Mouse (Mus musculus) neural tube, embryonic 14.5 days (tissue): ENCODE results near the gene Ssu2. TPM values are rescaled to one million over a fixed set of nuclear protein-coding genes. Genes with fewer than 3 reads are reported as not detected.

ENCODE experiments used
- ATAC-seq: fragments of 200-750 bp; cut with Nextera tagmentation; 2 replicates; pipeline ENCODE4 v1.8.0; 2017; ENCODE audit warnings: low read depth, mild to moderate bottlenecking, moderate TSS enrichment, moderate library complexity
- H3K27ac ChIP-seq: fragments of 300-500 bp; sonication (generic); 2 replicates; pipeline ENCODE4 v1.5.1; 2014; ENCODE audit warnings: low read depth, mild to moderate bottlenecking, control low read depth, low read length, moderate library complexity, mixed read lengths
- H3K27me3 ChIP-seq: fragments of 300-500 bp; sonication (generic); 2 replicates; pipeline ENCODE4 v1.6.1; 2014; ENCODE audit warnings: low read length; ENCODE audit not compliant: control insufficient read depth, insufficient read depth
- H3K36me3 ChIP-seq: fragments of 300-500 bp; sonication (generic); 2 replicates; pipeline ENCODE4 v1.6.1; 2014; ENCODE audit warnings: low read length, mixed read lengths; ENCODE audit not compliant: control insufficient read depth, insufficient read depth
- H3K4me1 ChIP-seq: fragments of 300-500 bp; sonication (generic); 2 replicates; pipeline ENCODE4 v1.6.1; 2014; ENCODE audit warnings: low read length; ENCODE audit not compliant: control insufficient read depth, insufficient read depth
- H3K4me2 ChIP-seq: fragments of 300-500 bp; sonication (generic); 2 replicates; pipeline ENCODE4 v1.6.1; 2014; ENCODE audit warnings: mild to moderate bottlenecking, low read depth, low read length, control low read depth
- H3K4me3 ChIP-seq: fragments of 300-500 bp; sonication (generic); 2 replicates; pipeline ENCODE4 v1.5.1; 2014; ENCODE audit warnings: low read depth, low read length, control low read depth, mixed read lengths
- H3K9ac ChIP-seq: fragments of 300-500 bp; sonication (generic); replicated peaks from 2 replicates; pipeline ENCODE4 v1.6.1; 2014; ENCODE audit warnings: low read depth, mild to moderate bottlenecking, control low read depth, low read length, mixed read lengths
- H3K9me3 ChIP-seq: fragments of 300-500 bp; sonication (generic); 2 replicates; pipeline ENCODE4 v1.6.1; 2016; ENCODE audit warnings: low read length; ENCODE audit not compliant: control insufficient read depth
- WGBS: fragments of 180-500 bp; shearing (Covaris S2); extraction: QIAGEN DNeasy Blood & Tissue Kit; methylation state at CpG from one replicate; pipeline ENCODE4 v1.1.7; 2014; 5-methylcytosine and 5-hydroxymethylcytosine counted together
- polyA plus RNA-seq: library from polyadenylated mRNA; unstranded; fragments of >200 nt; fragmentation: Nextera tagmentation; extraction: Ambion mirVana; gene quantifications from 2 replicates; pipeline ENCODE4 v1.2.1, GENCODE M21; 2014

The Ssu2 gene
- polyA plus RNA-seq = 0.23 TPM in 1 of 2 replicates, not detected in the other

DNA sequence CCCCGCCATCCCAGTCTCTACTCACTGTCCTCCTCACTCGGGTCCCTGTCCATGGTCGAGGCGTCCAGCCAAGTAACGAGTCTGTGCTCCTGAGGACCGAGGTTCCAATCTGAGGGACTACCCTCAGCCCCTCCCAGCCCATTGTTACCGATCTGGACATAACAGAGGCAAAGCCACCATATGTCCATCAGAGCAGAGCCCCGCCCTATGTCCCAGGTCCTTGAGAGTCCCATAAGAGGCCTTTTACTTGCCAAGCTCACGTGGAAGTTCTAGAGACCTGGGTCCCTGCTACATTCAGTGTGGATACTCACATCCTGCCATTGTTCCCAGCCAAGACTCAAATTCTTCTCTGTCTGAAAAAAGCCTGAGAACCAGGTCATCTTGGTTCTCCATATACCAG, at the start of gene Ssu2:
Gene Ssu2 (minus strand): TSS at position 77 of the 400 bp plus-strand sequence.
- no peak for ATAC-seq
- no peaks in the 10 kb centered on the region for H3K27me3 ChIP-seq
- no peak within 1 kb of the TSS for H3K27ac ChIP-seq
- H3K4me2 ChIP-seq = no peak within 1 kb of the TSS
- no peaks in the 10 kb centered on the region for H3K9me3 ChIP-seq
- no peaks in the 10 kb centered on the region for H3K36me3 ChIP-seq
- H3K4me1 ChIP-seq = no peaks in the 10 kb centered on the region
- no peak within 1 kb of the TSS for H3K4me3 ChIP-seq
- no peak within 1 kb of the TSS for H3K9ac ChIP-seq
- WGBS = 71% methylated on average over 9 of the region's 9 CpGs

- no peaks in the 10 kb centered on the region for H3K27me3 ChIP-seq
- WGBS = 76% methylated on average over 6 of the region's 6 CpGs
These were observed 38.4 kb upstream of the Ssu2 start for GRCm38 (mm10) chr6:112426018-112426732.

GRCm38 (mm10) chr6:112423746-112424501, 36.1 kb upstream of the Ssu2 start:
- ATAC-seq = no peak
- H3K4me3 ChIP-seq = no peak overlapping the region
- H3K9me3 ChIP-seq = peaks cover 4% of the 10 kb centered on the region; the same call in 1 of the 2 replicates
- no peak overlapping the region for H3K4me2 ChIP-seq
- no peaks in the 10 kb centered on the region for H3K27me3 ChIP-seq
- WGBS = 85% methylated on average over 8 of the region's 8 CpGs
- no peak overlapping the region for H3K9ac ChIP-seq
- H3K36me3 ChIP-seq = no peaks in the 10 kb centered on the region
- no peaks in the 10 kb centered on the region for H3K4me1 ChIP-seq
- no peak overlapping the region for H3K27ac ChIP-seq

More at GRCm38 (mm10) chr6:112426018-112426732, 38.4 kb upstream of the Ssu2 start:
- Histone ChIP-seq H3K9ac (no peak overlapping the region), H3K4me2 (no peak overlapping the region), H3K4me1 (no peaks in the 10 kb centered on the region), H3K36me3 (no peaks in the 10 kb centered on the region), H3K27ac (no peak overlapping the region), H3K9me3 (peaks cover 4% of the 10 kb centered on the region; the same call in 1 of the 2 replicates), H3K4me3 (no peak overlapping the region)
- no peak for ATAC-seq

- H3K4me1 ChIP-seq = no peaks in the 10 kb centered on the region
- no peak overlapping the region for H3K27ac ChIP-seq
- no peak overlapping the region for H3K4me2 ChIP-seq
- 97% methylated on average over 1 of the region's 1 CpGs for WGBS
- H3K9me3 ChIP-seq = peaks cover 4% of the 10 kb centered on the region; the same call in 1 of the 2 replicates
- H3K27me3 ChIP-seq = no peaks in the 10 kb centered on the region
- no peak overlapping the region for H3K9ac ChIP-seq
- H3K36me3 ChIP-seq = no peaks in the 10 kb centered on the region
- no peak overlapping the region for H3K4me3 ChIP-seq
- no peak for ATAC-seq
These were observed 33.1 kb upstream of the Ssu2 start for GRCm38 (mm10) chr6:112420883-112421282.

- Histone ChIP-seq H3K4me1 (no peaks in the 10 kb centered on the region), H3K9ac (no peak overlapping the region), H3K27me3 (no peaks in the 10 kb centered on the region), H3K4me2 (no peak overlapping the region), H3K4me3 (no peak overlapping the region), H3K36me3 (no peaks in the 10 kb centered on the region), H3K27ac (no peak overlapping the region), H3K9me3 (peaks cover 4% of the 10 kb centered on the region; the same call in 1 of the 2 replicates)
- no peak for ATAC-seq
- WGBS = 85% methylated on average over 9 of the region's 9 CpGs
These were observed 31.5 kb upstream of the Ssu2 start for GRCm38 (mm10) chr6:112419333-112419732.

GRCm38 (mm10) chr6:112404111-112404510, 16.3 kb upstream of the Ssu2 start:
- Histone ChIP-seq H3K4me2 (no peak overlapping the region), H3K9ac (no peak overlapping the region), H3K4me1 (no peaks in the 10 kb centered on the region), H3K36me3 (no peaks in the 10 kb centered on the region), H3K27ac (no peak overlapping the region), H3K4me3 (no peak overlapping the region), H3K9me3 (no peaks in the 10 kb centered on the region), H3K27me3 (no peaks in the 10 kb centered on the region)
- ATAC-seq = no peak
- 80% methylated on average over 5 of the region's 5 CpGs for WGBS

- peak; percentile 49; the same call in 1 of the 2 replicates for ATAC-seq
- no peak overlapping the region for H3K9ac ChIP-seq
- H3K4me1 ChIP-seq = no peaks in the 10 kb centered on the region
- no peak overlapping the region for H3K27ac ChIP-seq
- H3K27me3 ChIP-seq = no peaks in the 10 kb centered on the region
- WGBS = 75% methylated on average over 12 of the region's 12 CpGs
- no peaks in the 10 kb centered on the region for H3K9me3 ChIP-seq
- no peaks in the 10 kb centered on the region for H3K36me3 ChIP-seq
- no peak overlapping the region for H3K4me3 ChIP-seq
- no peak overlapping the region for H3K4me2 ChIP-seq
These were observed 14.3 kb upstream of the Ssu2 start for GRCm38 (mm10) chr6:112401953-112402683.

- H3K9ac ChIP-seq = no peak overlapping the region
- no peak for ATAC-seq
- no peaks in the 10 kb centered on the region for H3K27me3 ChIP-seq
- H3K4me2 ChIP-seq = no peak overlapping the region
- 86% methylated on average over 3 of the region's 3 CpGs for WGBS
- H3K4me3 ChIP-seq = no peak overlapping the region
- no peaks in the 10 kb centered on the region for H3K4me1 ChIP-seq
- no peak overlapping the region for H3K27ac ChIP-seq
- no peaks in the 10 kb centered on the region for H3K36me3 ChIP-seq
- H3K9me3 ChIP-seq = no peaks in the 10 kb centered on the region
These were observed 9.5 kb upstream of the Ssu2 start for GRCm38 (mm10) chr6:112397351-112397750.
